Mouse (Mus musculus): ENCODE data around the gene Dmap1. TPM values are rescaled to one million over a fixed set of nuclear protein-coding genes. Genes with fewer than 3 reads are reported as not detected.
A peak's percentile ranks its signal among the peaks of the same experiment; 100 is the strongest.

Dmap1 gene
- total and polyA plus RNA-seq, 3 experiments: 45.2 to 69.7 TPM; not detected in 1

GRCm38 (mm10) chr4:117634642-117635041, 47.4 kb downstream of the Dmap1 start:
- TF ChIP-seq MYB (IDR thresholded peaks at IDR 0.05; ENCODE audit: low read depth, low read length) (no peak), E2F4 (IDR thresholded peaks at IDR 0.05; ENCODE audit: borderline replicate concordance, low read depth, low read length) (no peak), ZKSCAN1 (IDR thresholded peaks at IDR 0.05; ENCODE audit: low read depth, low read length) (no peak), TAL1 (IDR thresholded peaks at IDR 0.05; ENCODE audit: low read length) (peak; percentile 21; the same call in 1 of the 2 replicates), GATA1 (IDR thresholded peaks at IDR 0.05; ENCODE audit: low read depth, low read length) (peak; percentile 69), MAX (IDR thresholded peaks at IDR 0.05; ENCODE audit: low read length) (no peak), RCOR1 (IDR thresholded peaks at IDR 0.05; ENCODE audit: low read depth, low read length) (no peak), EP300 (IDR thresholded peaks at IDR 0.05; ENCODE audit: low read depth in 1 of 2, low read length in 2 of 2) (peak; percentile 31 to 32; a peak in 2 of 4 replicates), MAFK (IDR thresholded peaks at IDR 0.05; ENCODE audit: borderline replicate concordance, low read depth, low read length) (no peak), UBTF (IDR thresholded peaks at IDR 0.05; ENCODE audit: borderline replicate concordance, insufficient read depth, low read depth, low read length) (no peak), ETS1 (IDR thresholded peaks at IDR 0.05; ENCODE audit: low read depth, low read length) (0 out of 2 replicates have a peak, but pooled peaks have one; percentile 38), CHD1 (IDR thresholded peaks at IDR 0.05; ENCODE audit: low read depth, low read length) (no peak), USF1 (IDR thresholded peaks at IDR 0.05; ENCODE audit: low read depth, low read length) (no peak), TCF12 (IDR thresholded peaks at IDR 0.05; ENCODE audit: low read depth, low read length) (peak; percentile 41; the same call in 1 of the 2 replicates)
- Histone ChIP-seq H3K4me1 (ENCODE audit: control insufficient read depth in 1 of 2, insufficient read depth in 2 of 2, low read length in 2 of 2) (peaks cover 3 to 14% of the 10 kb centered on the region in 2 experiments; a peak in 3 of 4 replicates), H3K4me3 (ENCODE audit: control insufficient read depth in 1 of 2, insufficient read depth in 1 of 2, low read depth in 2 of 2, low read length in 2 of 2) (no peak overlapping the region), H3K27ac (ENCODE audit: control insufficient read depth, low read depth, low read length) (no peak overlapping the region), H3K79me2 (ENCODE audit: control insufficient read depth, insufficient read depth, low read length, poor library complexity) (no peaks in the 10 kb centered on the region), H3K27me3 (ENCODE audit: control insufficient read depth in 1 of 2, insufficient read depth in 2 of 2, low read length in 2 of 2) (no peaks in the 10 kb centered on the region), H3K36me3 (ENCODE audit: control insufficient read depth in 1 of 2, insufficient read depth in 2 of 2, low read length in 2 of 2) (peaks cover 0 to 10% of the 10 kb centered on the region in 2 experiments; a peak in 3 of 4 replicates), H3K9ac (ENCODE audit: control insufficient read depth, low read depth, low read length, poor library complexity, severe bottlenecking) (no peak overlapping the region), H3K9me3 (replicated peaks; ENCODE audit: insufficient read depth, low read length) (no peaks in the 10 kb centered on the region)
- peak; percentile 60 for DNase-seq (ENCODE audit: low read depth, low spot score)

DNA sequence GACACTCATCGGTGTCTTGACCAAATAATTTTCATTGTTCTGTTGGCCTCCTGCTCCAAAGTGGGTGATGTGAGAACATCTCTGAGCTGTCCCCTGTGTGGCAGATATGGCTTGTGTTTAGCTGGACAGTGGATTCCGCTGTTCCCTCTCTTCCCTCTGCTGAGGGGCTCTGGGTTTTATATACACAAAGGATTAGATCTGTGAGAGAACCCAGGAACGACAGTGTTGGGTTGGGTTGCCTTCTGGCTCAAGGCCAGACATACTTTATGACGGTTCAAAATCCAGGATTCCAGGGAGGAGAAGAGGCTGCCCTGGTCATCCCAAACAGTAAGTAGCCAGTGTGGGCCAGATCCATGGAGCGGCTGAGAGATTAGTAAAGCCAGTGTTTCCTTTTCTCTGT, 48.5 kb downstream of the Dmap1 start:
- Histone ChIP-seq H3K27me3 (ENCODE audit: control insufficient read depth in 1 of 2, insufficient read depth in 2 of 2, low read length in 2 of 2) (no peaks in the 10 kb centered on the region), H3K9me3 (replicated peaks; ENCODE audit: insufficient read depth, low read length) (no peaks in the 10 kb centered on the region), H3K36me3 (ENCODE audit: control insufficient read depth in 1 of 2, insufficient read depth in 2 of 2, low read length in 2 of 2) (peaks cover 0 to 10% of the 10 kb centered on the region in 2 experiments; a peak in 3 of 4 replicates), H3K79me2 (ENCODE audit: control insufficient read depth, insufficient read depth, low read length, poor library complexity) (no peaks in the 10 kb centered on the region), H3K9ac (ENCODE audit: control insufficient read depth, low read depth, low read length, poor library complexity, severe bottlenecking) (no peak overlapping the region), H3K4me3 (ENCODE audit: control insufficient read depth in 1 of 2, insufficient read depth in 1 of 2, low read depth in 2 of 2, low read length in 2 of 2) (no peak overlapping the region), H3K4me1 (ENCODE audit: control insufficient read depth in 1 of 2, insufficient read depth in 2 of 2, low read length in 2 of 2) (peaks cover 3 to 14% of the 10 kb centered on the region in 2 experiments; a peak in 3 of 4 replicates), H3K27ac (ENCODE audit: control insufficient read depth, low read depth, low read length) (no peak overlapping the region)
- no peak for TF ChIP-seq HCFC1 (IDR thresholded peaks at IDR 0.05; ENCODE audit: low read depth, low read length)
- TF ChIP-seq RCOR1 (IDR thresholded peaks at IDR 0.05; ENCODE audit: low read depth, low read length): no peak
- TF ChIP-seq E2F4 (IDR thresholded peaks at IDR 0.05; ENCODE audit: borderline replicate concordance, low read depth, low read length): no peak
- no peak for TF ChIP-seq SIN3A (IDR thresholded peaks at IDR 0.05; ENCODE audit: low read length)
- TF ChIP-seq GABPA (IDR thresholded peaks at IDR 0.05; ENCODE audit: low read depth, low read length): no peak
- no peak for TF ChIP-seq MAX (IDR thresholded peaks at IDR 0.05; ENCODE audit: low read length)
- no peak for TF ChIP-seq TBP (IDR thresholded peaks at IDR 0.05; ENCODE audit: low read depth, low read length)
- no peak for TF ChIP-seq ELF1 (IDR thresholded peaks at IDR 0.05; ENCODE audit: low read depth, low read length)
- TF ChIP-seq CHD1 (IDR thresholded peaks at IDR 0.05; ENCODE audit: low read depth, low read length): no peak
- no peak for TF ChIP-seq USF2 (IDR thresholded peaks at IDR 0.05; ENCODE audit: borderline replicate concordance in 1 of 2, insufficient read depth in 1 of 2, low read depth in 1 of 2, low read length in 2 of 2)
- no peak for TF ChIP-seq ETS1 (IDR thresholded peaks at IDR 0.05; ENCODE audit: low read depth, low read length)
- no peak for TF ChIP-seq POLR2A (IDR thresholded peaks at IDR 0.05; ENCODE audit: control insufficient read depth in 1 of 2, insufficient read depth in 1 of 2, low read depth in 1 of 2, low read length in 2 of 2, poor library complexity in 1 of 2)
- no peak for TF ChIP-seq MAZ (IDR thresholded peaks at IDR 0.05; ENCODE audit: low read depth, low read length)
- TF ChIP-seq TCF12 (IDR thresholded peaks at IDR 0.05; ENCODE audit: low read depth, low read length): no peak
- no peak for TF ChIP-seq POLR2AphosphoS2 (IDR thresholded peaks at IDR 0.05; ENCODE audit: low read length)
- no peak for TF ChIP-seq CHD2 (IDR thresholded peaks at IDR 0.05; ENCODE audit: low read length)
- TF ChIP-seq GATA1 (IDR thresholded peaks at IDR 0.05; ENCODE audit: low read depth, low read length): no peak
- no peak for TF ChIP-seq RAD21 (IDR thresholded peaks at IDR 0.05; ENCODE audit: low read depth, low read length)
- DNase-seq (ENCODE audit: low read depth, low spot score): no peak

All from MEL (cell line).